Mouse (Mus musculus) embryonic facial prominence, embryonic 10.5 days (tissue): Measurements from ENCODE around the gene Itga5. TPM values are rescaled to one million over a fixed set of nuclear protein-coding genes. Genes with fewer than 3 reads are reported as not detected.

ENCODE experiments used
- DNase-seq: peaks from one replicate; pipeline ENCODE4 v3.0.0-alpha.2; 2017; ENCODE audit warnings: low spot score
- H3K27ac ChIP-seq: fragments of 300-500 bp; sonication (generic); replicated peaks from 2 replicates; pipeline ENCODE4 v1.5.1; 2016; ENCODE audit warnings: mild to moderate bottlenecking
- H3K27me3 ChIP-seq: fragments of 300-500 bp; sonication (generic); replicated peaks from 2 replicates; pipeline ENCODE4 v1.6.1; 2016; ENCODE audit warnings: low read depth, mild to moderate bottlenecking; ENCODE audit not compliant: poor library complexity, severe bottlenecking
- H3K36me3 ChIP-seq: fragments of 300-500 bp; sonication (generic); replicated peaks from 2 replicates; pipeline ENCODE4 v1.6.1; 2016; ENCODE audit warnings: mild to moderate bottlenecking, moderate library complexity
- H3K4me1 ChIP-seq: fragments of 300-500 bp; sonication (generic); 2 replicates; pipeline ENCODE4 v1.6.1; 2016
- H3K4me3 ChIP-seq: fragments of 300-500 bp; sonication (generic); 2 replicates; pipeline ENCODE4 v1.5.1; 2016; ENCODE audit warnings: mild to moderate bottlenecking, moderate library complexity
- H3K9me3 ChIP-seq: fragments of 300-500 bp; sonication (generic); 2 replicates; pipeline ENCODE4 v1.6.1; 2016; ENCODE audit warnings: mild to moderate bottlenecking
- WGBS: fragments of 180-500 bp; shearing (Covaris S2); methylation state at CpG from one replicate; pipeline ENCODE4 v1.1.7; 2016; 5-methylcytosine and 5-hydroxymethylcytosine counted together
- polyA plus RNA-seq: library from polyadenylated mRNA; unstranded; fragments of >200 nt; fragmentation: Nextera tagmentation; extraction: Ambion mirVana; gene quantifications from 2 replicates; pipeline ENCODE4 v1.2.1, GENCODE M21; 2016

Gene Itga5
- polyA plus RNA-seq, 1 experiment from 2014 or later: 29.7 TPM

GRCm38 (mm10) chr15:103333738-103334137 is 32.8 kb downstream of the Itga5 start:
- Histone ChIP-seq H3K27ac (peak overlapping the region; percentile 82), H3K36me3 (no peaks in the 10 kb centered on the region; the same call in 1 of the 2 replicates), H3K4me1 (peaks cover 65% of the 10 kb centered on the region), H3K9me3 (no peaks in the 10 kb centered on the region), H3K27me3 (peaks cover 26% of the 10 kb centered on the region), H3K4me3 (peak overlapping the region; percentile 34)
- 39% methylated on average over 5 of the region's 5 CpGs for WGBS
- no peak for DNase-seq

- H3K4me3 ChIP-seq: peak overlapping the region; percentile 18; the same call in 1 of the 2 replicates
- H3K36me3 ChIP-seq: no peaks in the 10 kb centered on the region; the same call in 1 of the 2 replicates
- H3K27ac ChIP-seq: peak overlapping the region; percentile 82
- no peaks in the 10 kb centered on the region for H3K9me3 ChIP-seq
- peaks cover 20% of the 10 kb centered on the region for H3K27me3 ChIP-seq
- DNase-seq: no peak
- WGBS: 58% methylated on average over 5 of the region's 5 CpGs
- peaks cover 59% of the 10 kb centered on the region for H3K4me1 ChIP-seq
Measured at GRCm38 (mm10) chr15:103333081-103333615, 33.4 kb downstream of the Itga5 start.

GRCm38 (mm10) chr15:103323455-103324247 is 42.9 kb downstream of the Itga5 start:
- Histone ChIP-seq H3K9me3 (no peaks in the 10 kb centered on the region), H3K36me3 (peaks cover 21% of the 10 kb centered on the region), H3K4me1 (peaks cover 45% of the 10 kb centered on the region), H3K4me3 (peak overlapping the region; percentile 88), H3K27ac (peak overlapping the region; percentile 95), H3K27me3 (no peaks in the 10 kb centered on the region)
- 2% methylated on average over 40 of the region's 40 CpGs for WGBS
- DNase-seq: peak; percentile 95

GRCm38 (mm10) chr15:103323070-103323454 is 43.5 kb downstream of the Itga5 start:
- no peak for DNase-seq
- Histone ChIP-seq H3K27ac (peak overlapping the region; percentile 95), H3K9me3 (no peaks in the 10 kb centered on the region), H3K4me3 (peak overlapping the region; percentile 88), H3K27me3 (no peaks in the 10 kb centered on the region), H3K36me3 (peaks cover 27% of the 10 kb centered on the region), H3K4me1 (peaks cover 45% of the 10 kb centered on the region)
- WGBS: under 1% methylated on average over 26 of the region's 26 CpGs

GRCm38 (mm10) chr15:103322396-103322795 is 44.2 kb downstream of the Itga5 start:
- peak overlapping the region; percentile 88 for H3K4me3 ChIP-seq
- H3K4me1 ChIP-seq: peaks cover 45% of the 10 kb centered on the region
- WGBS: 47% methylated on average over 4 of the region's 4 CpGs
- peaks cover 34% of the 10 kb centered on the region for H3K36me3 ChIP-seq
- peak overlapping the region; percentile 95 for H3K27ac ChIP-seq
- DNase-seq: no peak
- H3K9me3 ChIP-seq: no peaks in the 10 kb centered on the region
- H3K27me3 ChIP-seq: no peaks in the 10 kb centered on the region

GRCm38 (mm10) chr15:103321076-103321475 is 45.5 kb downstream of the Itga5 start:
- Histone ChIP-seq H3K36me3 (peaks cover 47% of the 10 kb centered on the region), H3K4me1 (peaks cover 45% of the 10 kb centered on the region), H3K27ac (no peak overlapping the region), H3K9me3 (no peaks in the 10 kb centered on the region), H3K27me3 (no peaks in the 10 kb centered on the region), H3K4me3 (no peak overlapping the region)
- DNase-seq: peak; percentile 54
- 69% methylated on average over 1 of the region's 1 CpGs for WGBS

GRCm38 (mm10) chr15:103318201-103318816 is 48.3 kb downstream of the Itga5 start:
- 74% methylated on average over 3 of the region's 3 CpGs for WGBS

GRCm38 (mm10) chr15:103317731-103318130 is 48.8 kb downstream of the Itga5 start:
- Histone ChIP-seq H3K27ac (no peak overlapping the region), H3K4me3 (no peak overlapping the region), H3K4me1 (peaks cover 55% of the 10 kb centered on the region)

More at GRCm38 (mm10) chr15:103318201-103318816, 48.3 kb downstream of the Itga5 start:
- H3K27me3 ChIP-seq: peaks cover 11% of the 10 kb centered on the region; the same call in 1 of the 2 replicates
- peaks cover 55% of the 10 kb centered on the region for H3K4me1 ChIP-seq
- H3K4me3 ChIP-seq: no peak overlapping the region
- peaks cover 68% of the 10 kb centered on the region for H3K36me3 ChIP-seq
- no peaks in the 10 kb centered on the region for H3K9me3 ChIP-seq
- H3K27ac ChIP-seq: no peak overlapping the region
- no peak for DNase-seq

GRCm38 (mm10) chr15:103317120-103317519 is 49.4 kb downstream of the Itga5 start:
- Histone ChIP-seq H3K36me3 (peaks cover 68% of the 10 kb centered on the region), H3K9me3 (no peaks in the 10 kb centered on the region), H3K4me1 (peaks cover 49% of the 10 kb centered on the region), H3K4me3 (no peak overlapping the region), H3K27me3 (peaks cover 15% of the 10 kb centered on the region; the same call in 1 of the 2 replicates), H3K27ac (no peak overlapping the region)
- no peak for DNase-seq

More at GRCm38 (mm10) chr15:103317731-103318130, 48.8 kb downstream of the Itga5 start:
- Histone ChIP-seq H3K36me3 (peaks cover 68% of the 10 kb centered on the region), H3K27me3 (peaks cover 15% of the 10 kb centered on the region; the same call in 1 of the 2 replicates), H3K9me3 (no peaks in the 10 kb centered on the region)
- WGBS: 92% methylated on average over 8 of the region's 8 CpGs
- DNase-seq: no peak

- no peaks in the 10 kb centered on the region for H3K9me3 ChIP-seq
- H3K27ac ChIP-seq: no peak overlapping the region
- peaks cover 39% of the 10 kb centered on the region for H3K4me1 ChIP-seq
- WGBS: 90% methylated on average over 10 of the region's 10 CpGs
- H3K36me3 ChIP-seq: peaks cover 64% of the 10 kb centered on the region
- H3K27me3 ChIP-seq: peaks cover 15% of the 10 kb centered on the region; the same call in 1 of the 2 replicates
- no peak overlapping the region for H3K4me3 ChIP-seq
- no peak for DNase-seq
Measured at GRCm38 (mm10) chr15:103315979-103316776, 50.4 kb downstream of the Itga5 start.

GRCm38 (mm10) chr15:103315011-103315502 is 51.5 kb downstream of the Itga5 start:
- H3K4me1 ChIP-seq: peaks cover 32% of the 10 kb centered on the region
- H3K4me3 ChIP-seq: peak overlapping the region; percentile 52
- DNase-seq: peak; percentile 90
- H3K27me3 ChIP-seq: peaks cover 19% of the 10 kb centered on the region
- H3K9me3 ChIP-seq: no peaks in the 10 kb centered on the region
- peaks cover 58% of the 10 kb centered on the region for H3K36me3 ChIP-seq
- WGBS: 2% methylated on average over 18 of the region's 18 CpGs
- peak overlapping the region; percentile 69 for H3K27ac ChIP-seq

GRCm38 (mm10) chr15:103314181-103314580 is 52.4 kb downstream of the Itga5 start:
- peak overlapping the region; percentile 52 for H3K4me3 ChIP-seq
- no peaks in the 10 kb centered on the region for H3K9me3 ChIP-seq
- no peak for DNase-seq
- H3K36me3 ChIP-seq: peaks cover 52% of the 10 kb centered on the region
- WGBS: 34% methylated on average over 22 of the region's 22 CpGs
- H3K27ac ChIP-seq: 0 out of 2 replicates have a peak overlapping the region, but pooled peaks have one; percentile 69
- H3K4me1 ChIP-seq: peaks cover 30% of the 10 kb centered on the region
- peaks cover 28% of the 10 kb centered on the region for H3K27me3 ChIP-seq
